Mouse (Mus musculus) E14TG2a.4 (cell line): Measurements from ENCODE around the gene Gm45808.

Experiments
- CTCF ChIP-seq: conservative IDR thresholded peaks from 2 replicates; pipeline ENCODE4 v1.5.1; 2014; ENCODE audit warnings: low read length
- POU5F1 ChIP-seq: IDR thresholded peaks from 2 replicates; pipeline ENCODE4 v1.6.1; 2014; ENCODE audit warnings: low read length, borderline replicate concordance

DNA sequence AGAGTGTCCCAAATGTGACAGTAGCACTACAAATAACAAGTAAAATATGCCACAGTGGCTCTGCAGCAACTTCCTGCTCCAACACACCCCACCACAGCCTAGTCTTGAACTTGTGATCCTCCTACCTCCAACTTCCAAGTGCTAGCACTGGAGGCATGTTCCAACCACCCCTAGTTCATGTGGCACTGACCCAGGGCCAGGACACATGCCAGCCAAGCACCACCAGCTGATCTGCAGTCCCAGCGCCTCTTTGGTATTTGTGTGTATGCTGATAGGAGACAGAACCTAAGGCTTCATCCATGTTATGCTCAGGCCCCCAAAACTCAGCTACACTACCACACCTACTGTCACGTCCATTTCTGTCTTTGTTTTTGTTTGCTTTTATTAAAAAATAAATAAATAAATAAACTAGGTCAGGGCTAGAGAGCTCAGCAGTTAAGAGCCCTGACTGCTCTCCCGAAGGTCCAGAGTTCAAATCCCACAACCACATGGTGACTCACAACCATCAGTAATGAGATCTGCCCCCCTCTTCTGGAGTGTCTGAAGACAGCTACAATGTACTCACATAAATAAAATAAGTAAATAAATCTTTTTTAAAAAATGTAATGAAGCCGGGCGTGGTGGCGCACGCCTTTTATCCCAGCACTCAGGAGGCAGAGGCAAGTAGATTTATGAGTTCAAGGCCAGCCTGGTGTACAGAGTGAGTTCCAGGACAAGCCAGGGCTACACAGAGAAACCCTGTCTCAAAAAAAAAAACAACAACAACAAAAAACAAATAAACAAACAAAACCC, 22.4 kb downstream of the Gm45808 start:
- no peak for TF ChIP-seq CTCF
- no peak for TF ChIP-seq POU5F1
